Comparison of ENCODE assay signal across 34 mouse cellular contexts in genomic region chr17:36961125-36961524, GRCm38 (mm10). TPM values are rescaled to one million over a fixed set of nuclear protein-coding genes. Genes with fewer than 3 reads are reported as not detected.
DNase-seq lines count a peak whose midpoint lies in the region; ATAC-seq and TF ChIP-seq lines count a peak whose summit lies in the region.
"Had no signal": no experiment of that assay in that cellular context is flagged by ENCODE, and none has a peak within 500 bp of the region (broad histone marks: within the 10 kb centered on the region; RNA-seq: fewer than 3 reads in every experiment).

No protein-coding gene starts in this region.

- H3K9me3 ChIP-seq in forebrain, embryonic 14.5 days (replicated peaks; ENCODE audit: control insufficient read depth, low read length), result no peaks in the 10 kb centered on the region
- H3K9me3 ChIP-seq in forebrain, postnatal 0 days (ENCODE audit: low read length), result no peaks in the 10 kb centered on the region
- no peaks in the 10 kb centered on the region for H3K9me3 ChIP-seq in midbrain, embryonic 11.5 days (ENCODE audit: control insufficient read depth, low read length)
- H3K9me3 ChIP-seq in midbrain, embryonic 13.5 days, result no peaks in the 10 kb centered on the region
- H3K9me3 ChIP-seq: embryonic facial prominence, embryonic 13.5 days; heart, embryonic 10.5 days; heart, embryonic 15.5 days; hindbrain, embryonic 12.5 days had no signal

- H3K9ac ChIP-seq in forebrain, embryonic 14.5 days (ENCODE audit: low read length), result no peak overlapping the region
- no peak overlapping the region for H3K9ac ChIP-seq in forebrain, postnatal 0 days
- H3K9ac ChIP-seq in midbrain, embryonic 11.5 days (ENCODE audit: low read length), result no peak overlapping the region
- no peak overlapping the region for H3K9ac ChIP-seq in midbrain, embryonic 13.5 days (replicated peaks)
- H3K9ac ChIP-seq: embryonic facial prominence, embryonic 13.5 days; heart, embryonic 15.5 days; hindbrain, embryonic 12.5 days had no signal

- H3K4me3 ChIP-seq in forebrain, embryonic 14.5 days (ENCODE audit: low read depth, low read length), result no peak overlapping the region
- no peak overlapping the region for H3K4me3 ChIP-seq in forebrain, postnatal 0 days (ENCODE audit: low read depth, low read length)
- no peak overlapping the region for H3K4me3 ChIP-seq in layer of hippocampus, adult 2 months
- H3K4me3 ChIP-seq in midbrain, embryonic 11.5 days (ENCODE audit: low read depth, low read length), result no peak overlapping the region
- H3K4me3 ChIP-seq in midbrain, embryonic 13.5 days (replicated peaks), result no peak overlapping the region
- H3K4me3 ChIP-seq: embryonic facial prominence, embryonic 13.5 days; heart, embryonic 10.5 days; heart, embryonic 15.5 days; hindbrain, embryonic 12.5 days had no signal

- peaks cover 7% of the 10 kb centered on the region for H3K36me3 ChIP-seq in forebrain, embryonic 14.5 days (ENCODE audit: control insufficient read depth, insufficient read depth, low read length)
- no peaks in the 10 kb centered on the region for H3K36me3 ChIP-seq in forebrain, postnatal 0 days (ENCODE audit: insufficient read depth)
- no peaks in the 10 kb centered on the region for H3K36me3 ChIP-seq in midbrain, embryonic 11.5 days (ENCODE audit: control insufficient read depth, insufficient read depth, low read length)
- H3K36me3 ChIP-seq in midbrain, embryonic 13.5 days, result peaks cover 5% of the 10 kb centered on the region; the same call in 1 of the 2 replicates

- H3K27ac ChIP-seq in forebrain, embryonic 14.5 days (ENCODE audit: low read depth, low read length), result no peak overlapping the region
- no peak overlapping the region for H3K27ac ChIP-seq in forebrain, postnatal 0 days (ENCODE audit: low read depth, low read length)
- H3K27ac ChIP-seq in layer of hippocampus, adult 2 months, result no peak overlapping the region
- H3K27ac ChIP-seq in midbrain, embryonic 11.5 days (ENCODE audit: low read depth, low read length), result no peak overlapping the region
- H3K27ac ChIP-seq in midbrain, embryonic 13.5 days, result no peak overlapping the region
- H3K27ac ChIP-seq: embryonic facial prominence, embryonic 13.5 days; heart, embryonic 10.5 days; heart, embryonic 15.5 days; hindbrain, embryonic 12.5 days had no signal

- 69% methylated on average over 1 of the region's 1 CpGs for WGBS in forebrain, embryonic 14.5 days
- WGBS in forebrain, postnatal 0 days, result 84% methylated on average over 1 of the region's 1 CpGs
- WGBS in midbrain, embryonic 11.5 days, result 79% methylated on average over 1 of the region's 1 CpGs
- 93% methylated on average over 1 of the region's 1 CpGs for WGBS in midbrain, embryonic 13.5 days

- peaks cover 9% of the 10 kb centered on the region for H3K4me1 ChIP-seq in forebrain, embryonic 14.5 days (ENCODE audit: control insufficient read depth, insufficient read depth, low read length)
- peaks cover 10% of the 10 kb centered on the region for H3K4me1 ChIP-seq in forebrain, postnatal 0 days (ENCODE audit: insufficient read depth)
- H3K4me1 ChIP-seq in midbrain, embryonic 11.5 days (ENCODE audit: control insufficient read depth, insufficient read depth, low read length), result peaks cover 10% of the 10 kb centered on the region
- H3K4me1 ChIP-seq in midbrain, embryonic 13.5 days (replicated peaks), result peaks cover 18% of the 10 kb centered on the region

- H3K27me3 ChIP-seq in forebrain, embryonic 14.5 days (replicated peaks; ENCODE audit: control insufficient read depth, insufficient read depth, low read length), result no peaks in the 10 kb centered on the region
- H3K27me3 ChIP-seq in forebrain, postnatal 0 days (ENCODE audit: insufficient read depth, low read length), result no peaks in the 10 kb centered on the region
- H3K27me3 ChIP-seq in midbrain, embryonic 11.5 days (ENCODE audit: control insufficient read depth, insufficient read depth, low read length), result no peaks in the 10 kb centered on the region
- H3K27me3 ChIP-seq in midbrain, embryonic 13.5 days, result no peaks in the 10 kb centered on the region
- H3K27me3 ChIP-seq: embryonic facial prominence, embryonic 13.5 days; heart, embryonic 15.5 days; hindbrain, embryonic 12.5 days; Patski had no signal

- no peak for ATAC-seq in forebrain, embryonic 14.5 days
- no peak for ATAC-seq in forebrain, postnatal 0 days
- ATAC-seq in midbrain, embryonic 11.5 days (ENCODE audit: low FRiP score), result no peak
- ATAC-seq in midbrain, embryonic 13.5 days, result no peak
- ATAC-seq: Patski had no signal

- H3K4me2 ChIP-seq in forebrain, embryonic 14.5 days (ENCODE audit: low read length), result no peak overlapping the region
- no peak overlapping the region for H3K4me2 ChIP-seq in forebrain, postnatal 0 days (ENCODE audit: low read depth)
- no peak overlapping the region for H3K4me2 ChIP-seq in midbrain, embryonic 11.5 days
- no peak overlapping the region for H3K4me2 ChIP-seq in midbrain, embryonic 13.5 days (replicated peaks)
- H3K4me2 ChIP-seq: embryonic facial prominence, embryonic 13.5 days; heart, embryonic 15.5 days; hindbrain, embryonic 12.5 days; liver, embryonic 11.5 days had no signal

- TF ChIP-seq CTCF in forebrain, postnatal 0 days (IDR thresholded peaks at IDR 0.05; ENCODE audit: low read depth), result no peak
- TF ChIP-seq CTCF in layer of hippocampus, adult 2 months (conservative IDR thresholded peaks at IDR 0.05), result peak; percentile 62

- DNase-seq in forebrain, embryonic 14.5 days (ENCODE audit: low spot score), result peak; percentile 13
- no peak for DNase-seq in forebrain, postnatal 0 days
- DNase-seq in layer of hippocampus, adult 2 months (ENCODE audit: low spot score in 2 of 2), result no peak
- DNase-seq in layer of hippocampus, adult 9-10 months (ENCODE audit: low spot score), result no peak
- peak; percentile 72 for DNase-seq in midbrain, embryonic 11.5 days (ENCODE audit: low spot score, missing footprints)
- peak; percentile 44 for DNase-seq in NIH3T3 (ENCODE audit: low read depth)
- DNase-seq in neural tube, embryonic 10.5 days (ENCODE audit: extremely low spot score, low spot score), result no peak
- DNase-seq: adrenal gland, postnatal 14 days; cerebellum, adult 11 months; cerebellum, adult 9-10 months; cerebellum, postnatal 36 days; gastrocnemius, postnatal 10 days; kidney, adult 11 months; kidney, postnatal 36 days; layer of hippocampus, postnatal 36 days; lung, adult 18-20 months; lung, postnatal 10 days; right cerebral cortex, postnatal 14 days; thymus, adult 18-20 months; thymus, postnatal 25 days had no signal

RNA-seq across cellular contexts. Expression of gene Znrd1as, which starts 2.7 kb away (rescaled TPM):
- polyA plus RNA-seq in forebrain, embryonic 14.5 days (2014; fragmentation: Nextera tagmentation; extraction: Ambion mirVana), result 5.5 and 6.3 TPM in 2 replicates
- total RNA-seq in forebrain, postnatal 0 days (2014; rRNA removed), result 2.0 and 3.4 TPM in 2 replicates
- polyA plus RNA-seq in forebrain, postnatal 0 days (2015; fragmentation: Nextera tagmentation; extraction: Ambion mirVana), result 2.6 and 3.7 TPM in 2 replicates
- 1 to 10 TPM; 6.2 to 7.3 TPM for total RNA-seq in layer of hippocampus, adult 2 months (2021)
- 8.5 and 9.4 TPM in 2 replicates for polyA plus RNA-seq in midbrain, embryonic 11.5 days (2014; fragmentation: Nextera tagmentation; extraction: Ambion mirVana)
- 4.8 and 6.5 TPM in 2 replicates for polyA plus RNA-seq in midbrain, embryonic 13.5 days (2015; fragmentation: Nextera tagmentation; extraction: Ambion mirVana)

RNA-seq across cellular contexts. Expression of gene Znrd1, which starts 2.8 kb away (rescaled TPM):
- polyA plus RNA-seq in forebrain, embryonic 14.5 days (2014; fragmentation: Nextera tagmentation; extraction: Ambion mirVana), result 78.3 and 87.9 TPM in 2 replicates
- 28.6 and 35.0 TPM in 2 replicates for total RNA-seq in forebrain, postnatal 0 days (2014; rRNA removed)
- 48.8 and 56.5 TPM in 2 replicates for polyA plus RNA-seq in forebrain, postnatal 0 days (2015; fragmentation: Nextera tagmentation; extraction: Ambion mirVana)
- total RNA-seq in layer of hippocampus, adult 2 months (2021), result 10 to 100 TPM; 30.6 to 34.5 TPM
- polyA plus RNA-seq in midbrain, embryonic 11.5 days (2014; fragmentation: Nextera tagmentation; extraction: Ambion mirVana), result 83.5 and 86.7 TPM in 2 replicates
- 68.3 and 71.8 TPM in 2 replicates for polyA plus RNA-seq in midbrain, embryonic 13.5 days (2015; fragmentation: Nextera tagmentation; extraction: Ambion mirVana)

RNA-seq across cellular contexts. Expression of gene Ppp1r11, which starts 9.6 kb away (rescaled TPM):
- 188 and 228 TPM in 2 replicates for polyA plus RNA-seq in forebrain, embryonic 14.5 days (2014; fragmentation: Nextera tagmentation; extraction: Ambion mirVana)
- total RNA-seq in forebrain, postnatal 0 days (2014; rRNA removed), result 72.3 and 82.2 TPM in 2 replicates
- polyA plus RNA-seq in forebrain, postnatal 0 days (2015; fragmentation: Nextera tagmentation; extraction: Ambion mirVana), result 157 and 183 TPM in 2 replicates
- 100 to 1,000 TPM; 132 to 139 TPM for total RNA-seq in layer of hippocampus, adult 2 months (2021)
- polyA plus RNA-seq in midbrain, embryonic 11.5 days (2014; fragmentation: Nextera tagmentation; extraction: Ambion mirVana), result 152 and 157 TPM in 2 replicates
- 172 and 177 TPM in 2 replicates for polyA plus RNA-seq in midbrain, embryonic 13.5 days (2015; fragmentation: Nextera tagmentation; extraction: Ambion mirVana)

RNA-seq across cellular contexts. Expression of gene Rnf39, which starts 18.4 kb away (rescaled TPM):
- polyA plus RNA-seq in forebrain, embryonic 14.5 days (2014; fragmentation: Nextera tagmentation; extraction: Ambion mirVana), result 0.24 and 0.75 TPM in 2 replicates
- 1.8 and 2.5 TPM in 2 replicates for total RNA-seq in forebrain, postnatal 0 days (2014; rRNA removed)
- polyA plus RNA-seq in forebrain, postnatal 0 days (2015; fragmentation: Nextera tagmentation; extraction: Ambion mirVana), result 1.1 and 2.4 TPM in 2 replicates
- total RNA-seq in layer of hippocampus, adult 2 months (2021), result 1 to 10 TPM; 5.2 to 5.3 TPM
- polyA plus RNA-seq in midbrain, embryonic 11.5 days (2014; fragmentation: Nextera tagmentation; extraction: Ambion mirVana), result 0.46 TPM in 2 replicates
- polyA plus RNA-seq in midbrain, embryonic 13.5 days (2015; fragmentation: Nextera tagmentation; extraction: Ambion mirVana), result 0.63 and 0.70 TPM in 2 replicates
- polyA plus RNA-seq: heart, embryonic 10.5 days had no signal

RNA-seq across cellular contexts. Expression of gene 2410137M14Rik, which starts 19.9 kb away (rescaled TPM):
- polyA plus RNA-seq in forebrain, embryonic 14.5 days (2014; fragmentation: Nextera tagmentation; extraction: Ambion mirVana), result 0.35 TPM in 1 of 2 replicates, not detected in the other
- total RNA-seq in forebrain, postnatal 0 days (2014; rRNA removed), result 0.38 TPM in 1 of 2 replicates, not detected in the other
- polyA plus RNA-seq in forebrain, postnatal 0 days (2015; fragmentation: Nextera tagmentation; extraction: Ambion mirVana), result 0.36 TPM in 1 of 2 replicates, not detected in the other
- total RNA-seq in layer of hippocampus, adult 2 months (2021), result not detected
- polyA plus RNA-seq in midbrain, embryonic 11.5 days (2014; fragmentation: Nextera tagmentation; extraction: Ambion mirVana), result 0.39 TPM in 1 of 2 replicates, not detected in the other
- 0.43 and 0.57 TPM in 2 replicates for polyA plus RNA-seq in midbrain, embryonic 13.5 days (2015; fragmentation: Nextera tagmentation; extraction: Ambion mirVana)
- total RNA-seq: adrenal gland, postnatal 14 days; gastrocnemius, postnatal 10 days; layer of hippocampus, postnatal 36 days; left cerebral cortex, postnatal 14 days had no signal
- polyA plus RNA-seq: embryonic facial prominence, embryonic 13.5 days; forebrain, embryonic 11.5 days; gonadal fat pad, adult 2 months; heart, embryonic 15.5 days; kidney, embryonic 14.5 days; limb, embryonic 11.5 days; liver, embryonic 11.5 days; Patski; small intestine, adult 2 months; stomach, embryonic 14.5 days had no signal

Comparison
In these comparisons a context has a peak if more than half of its experiments do, and no peak if none do; other contexts are left out.
1. DNase-seq: peak in forebrain, embryonic 14.5 days (single experiment), midbrain, embryonic 11.5 days (single experiment) and NIH3T3 (single experiment); none in forebrain, postnatal 0 days (single experiment), layer of hippocampus, adult 2 months (0 of 2), layer of hippocampus, adult 9-10 months (single experiment) and neural tube, embryonic 10.5 days (single experiment).